Mouse (Mus musculus): ENCODE results near the gene Kdelc2.

DNA sequence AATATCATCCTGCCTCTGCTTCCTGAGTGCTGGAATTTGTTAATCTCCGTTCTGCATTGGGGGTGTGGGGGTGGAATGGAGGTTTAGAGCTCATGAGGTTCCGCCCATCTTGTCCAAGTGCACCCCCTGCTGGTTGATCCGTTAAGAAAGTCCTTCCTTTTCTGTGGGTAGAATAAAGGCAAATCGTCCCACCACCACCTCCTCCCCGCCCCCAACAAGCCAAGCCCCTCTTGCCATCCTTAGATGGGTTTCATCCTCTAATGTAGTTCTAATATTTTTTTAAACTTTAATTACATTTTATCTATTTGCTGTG lies 14.5 kb downstream of the Kdelc2 start:
- TF ChIP-seq POLR2A (IDR thresholded peaks at IDR 0.05; ENCODE audit: control insufficient read depth, extremely low read depth, insufficient read depth, low read length, poor library complexity) = no peak
- TF ChIP-seq CTCF (IDR thresholded peaks at IDR 0.05; ENCODE audit: borderline replicate concordance, control insufficient read depth, extremely low read depth, insufficient read depth, low read length, poor library complexity) = no peak
